Mouse (Mus musculus) midbrain, embryonic 13.5 days (tissue): ENCODE measurements at regions not wholly inside any gene's neighbourhood (a gene's known extent, or its start where the extent isn't known, plus 50 kb on each side); places are given as distances from the start of the nearest gene placed in this dataset.

ENCODE experiments used
- ATAC-seq: fragments of 200-750 bp; cut with Nextera tagmentation; 2 replicates; pipeline ENCODE4 v1.8.0; 2017; ENCODE audit warnings: mild to moderate bottlenecking, moderate TSS enrichment, moderate library complexity
- H3K27ac ChIP-seq: fragments of 300-500 bp; sonication (generic); 2 replicates; pipeline ENCODE4 v1.5.1; 2015; ENCODE audit warnings: inconsistent platforms, mild to moderate bottlenecking, moderate library complexity
- H3K27me3 ChIP-seq: fragments of 300-500 bp; sonication (generic); 2 replicates; pipeline ENCODE4 v1.6.1; 2015; ENCODE audit warnings: mild to moderate bottlenecking, inconsistent platforms
- H3K36me3 ChIP-seq: fragments of 300-500 bp; sonication (generic); 2 replicates; pipeline ENCODE4 v1.6.1; 2015; ENCODE audit warnings: mild to moderate bottlenecking, inconsistent platforms
- H3K4me1 ChIP-seq: fragments of 300-500 bp; sonication (generic); replicated peaks from 2 replicates; pipeline ENCODE4 v1.6.1; 2015; ENCODE audit warnings: inconsistent platforms
- H3K4me2 ChIP-seq: fragments of 300-500 bp; sonication (generic); replicated peaks from 2 replicates; pipeline ENCODE4 v1.6.1; 2015; ENCODE audit warnings: moderate library complexity, mild to moderate bottlenecking, inconsistent platforms
- H3K4me3 ChIP-seq: fragments of 300-500 bp; sonication (generic); replicated peaks from 2 replicates; pipeline ENCODE4 v1.5.1; 2015; ENCODE audit warnings: mild to moderate bottlenecking, inconsistent platforms
- H3K9ac ChIP-seq: fragments of 300-500 bp; sonication (generic); replicated peaks from 2 replicates; pipeline ENCODE4 v1.6.1; 2015; ENCODE audit warnings: mild to moderate bottlenecking, inconsistent platforms
- H3K9me3 ChIP-seq: fragments of 300-500 bp; sonication (generic); 2 replicates; pipeline ENCODE4 v1.6.1; 2016; ENCODE audit warnings: mild to moderate bottlenecking, inconsistent platforms
- WGBS: fragments of 180-500 bp; shearing (Covaris S2); methylation state at CpG from one replicate; pipeline ENCODE4 v1.1.7; 2015; 5-methylcytosine and 5-hydroxymethylcytosine counted together

DNA sequence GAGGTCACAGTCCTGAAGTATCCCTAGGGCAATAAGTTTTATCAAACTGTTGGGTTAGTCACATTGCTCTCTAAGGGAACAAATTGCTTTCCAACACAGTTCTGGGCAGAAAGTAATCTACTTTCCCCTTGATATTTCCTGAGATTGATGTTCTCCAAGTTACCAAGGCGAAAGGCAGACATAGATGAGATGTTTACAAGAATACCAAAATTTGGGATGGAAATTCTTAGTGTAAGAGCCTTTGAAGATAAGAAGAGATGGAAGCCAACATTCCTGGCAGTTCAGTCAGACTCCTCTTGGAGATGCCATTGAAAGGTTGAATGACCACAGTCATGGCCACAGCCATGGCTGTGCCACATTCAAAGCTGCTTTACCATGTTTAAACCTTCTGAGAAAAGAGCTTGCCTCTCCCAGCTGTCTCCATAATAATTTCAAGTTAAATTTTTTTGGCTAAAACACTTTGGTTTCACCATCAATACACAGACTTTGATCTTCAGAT, 199.4 kb downstream of the 1700129C05Rik start:
- 91% methylated on average over 1 of the region's 1 CpGs for WGBS
- no peak overlapping the region for H3K4me3 ChIP-seq
- no peak overlapping the region for H3K9ac ChIP-seq
- no peak overlapping the region for H3K27ac ChIP-seq
- no peak overlapping the region for H3K4me2 ChIP-seq
- H3K9me3 ChIP-seq: no peaks in the 10 kb centered on the region
- no peaks in the 10 kb centered on the region for H3K36me3 ChIP-seq
- H3K27me3 ChIP-seq: no peaks in the 10 kb centered on the region
- H3K4me1 ChIP-seq: peaks cover 9% of the 10 kb centered on the region
- no peak for ATAC-seq

DNA sequence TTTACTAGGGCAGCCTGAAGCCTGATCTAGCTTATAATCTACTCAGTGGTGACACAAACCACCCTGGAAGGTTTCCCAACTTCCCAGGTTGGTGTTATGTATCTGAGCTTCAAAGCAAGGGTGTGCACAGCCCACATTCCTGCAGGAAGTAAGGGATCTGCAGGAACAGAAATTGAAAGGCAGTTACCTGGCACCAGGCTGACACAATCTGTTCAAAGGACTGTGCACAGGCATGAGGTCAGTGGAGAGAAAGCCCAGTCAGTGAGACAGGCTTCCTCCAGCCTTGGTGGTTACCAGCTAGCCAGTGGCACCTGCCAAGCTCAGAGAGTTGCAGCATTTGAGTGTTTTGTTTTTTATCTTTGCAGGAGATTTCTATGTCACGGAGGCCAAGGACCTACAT, 203.6 kb downstream of the 1700129C05Rik start:
- Histone ChIP-seq H3K9ac (no peak overlapping the region), H3K4me2 (no peak overlapping the region), H3K4me3 (no peak overlapping the region), H3K4me1 (peaks cover 20% of the 10 kb centered on the region), H3K27ac (no peak overlapping the region), H3K9me3 (no peaks in the 10 kb centered on the region), H3K27me3 (no peaks in the 10 kb centered on the region), H3K36me3 (no peaks in the 10 kb centered on the region)
- 91% methylated on average over 1 of the region's 1 CpGs for WGBS
- no peak for ATAC-seq

DNA sequence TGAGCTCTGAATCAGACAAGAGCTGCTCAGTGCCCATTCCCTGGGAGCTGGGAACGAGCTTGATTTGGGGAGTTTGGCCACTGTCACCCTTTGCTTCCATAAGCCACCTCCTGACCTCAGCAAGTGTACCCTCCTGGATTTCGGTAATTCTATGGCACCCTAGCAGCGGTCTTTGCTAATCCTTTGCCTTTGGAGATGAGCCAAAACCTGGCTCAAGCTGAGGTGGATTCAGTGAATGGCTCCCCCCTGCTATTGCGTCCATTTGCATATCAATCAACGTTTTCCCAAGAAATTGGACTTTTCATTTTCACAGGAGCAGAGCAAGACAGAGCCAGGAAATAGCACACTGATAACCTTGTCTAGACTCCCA, 204.1 kb downstream of the 1700129C05Rik start:
- Histone ChIP-seq H3K27ac (no peak overlapping the region), H3K9me3 (no peaks in the 10 kb centered on the region), H3K36me3 (no peaks in the 10 kb centered on the region), H3K4me3 (no peak overlapping the region), H3K9ac (no peak overlapping the region), H3K4me1 (peaks cover 20% of the 10 kb centered on the region), H3K27me3 (no peaks in the 10 kb centered on the region), H3K4me2 (no peak overlapping the region)
- 25% methylated on average over 5 of the region's 5 CpGs for WGBS
- ATAC-seq: peak; percentile 20; the same call in 1 of the 2 replicates

DNA sequence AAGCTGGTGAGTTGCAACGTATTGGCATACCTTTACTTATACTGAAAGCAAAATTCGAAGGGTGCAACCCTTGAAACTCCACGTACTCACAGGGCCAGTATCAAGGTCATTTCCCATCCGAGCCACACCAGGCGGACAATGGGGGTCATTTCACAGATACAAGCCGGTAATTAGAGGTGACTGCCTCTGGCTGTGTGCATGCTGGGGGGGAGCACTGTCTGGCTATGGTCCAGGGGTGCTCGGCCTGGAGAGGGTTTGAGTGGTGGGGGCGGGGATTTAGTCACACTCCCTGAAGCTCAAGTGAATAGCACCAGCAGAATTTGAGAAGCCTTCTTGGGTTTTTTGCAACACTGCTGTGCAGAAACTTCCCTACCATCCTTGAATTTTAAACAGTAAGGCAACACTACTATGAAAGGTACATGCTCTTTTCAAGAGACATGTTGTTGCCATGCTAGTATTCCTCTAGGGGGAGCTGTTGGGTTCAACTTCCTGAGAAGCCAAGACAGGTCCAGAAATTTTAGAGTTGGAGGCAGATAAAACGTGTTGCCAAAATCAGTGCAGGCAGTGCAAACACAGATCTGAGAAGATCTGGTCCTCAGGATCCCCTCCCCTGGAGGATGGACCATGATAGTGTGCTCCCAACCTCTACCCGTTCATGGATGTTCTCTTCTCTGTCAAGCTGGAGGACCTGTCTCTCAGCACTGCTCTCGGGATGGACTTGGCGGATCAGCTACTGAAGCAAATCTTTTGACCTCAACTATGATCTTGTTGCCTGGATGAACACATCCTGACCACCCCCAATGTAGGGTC, 204.7 kb downstream of the 1700129C05Rik start:
- WGBS: 46% methylated on average over 12 of the region's 12 CpGs
- no peaks in the 10 kb centered on the region for H3K9me3 ChIP-seq
- H3K4me2 ChIP-seq: no peak overlapping the region
- no peak overlapping the region for H3K4me3 ChIP-seq
- no peaks in the 10 kb centered on the region for H3K36me3 ChIP-seq
- H3K27me3 ChIP-seq: no peaks in the 10 kb centered on the region
- H3K27ac ChIP-seq: no peak overlapping the region
- peak; percentile 62; the same call in 1 of the 2 replicates for ATAC-seq
- H3K4me1 ChIP-seq: peaks cover 20% of the 10 kb centered on the region
- H3K9ac ChIP-seq: no peak overlapping the region

DNA sequence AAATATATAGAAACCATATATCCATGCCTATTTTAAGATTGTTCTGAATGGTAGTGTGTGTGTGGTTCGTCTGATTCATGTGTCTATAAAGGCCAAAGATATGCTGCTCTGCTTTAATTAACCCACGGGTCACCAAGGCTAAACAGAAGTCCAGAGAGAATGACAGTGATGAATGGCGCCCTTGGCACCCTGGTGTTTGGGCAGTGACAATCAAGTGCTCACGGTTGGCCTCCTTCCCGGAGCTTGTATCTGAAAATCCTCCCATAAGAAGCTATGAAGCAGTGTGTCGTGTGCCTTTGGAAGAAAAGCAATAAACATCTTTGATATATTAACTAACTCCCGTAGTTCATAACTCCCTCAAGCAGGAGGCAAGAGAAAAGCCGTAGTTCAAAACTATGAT, 205.4 kb downstream of the 1700129C05Rik start:
- no peaks in the 10 kb centered on the region for H3K36me3 ChIP-seq
- WGBS: 28% methylated on average over 8 of the region's 8 CpGs

DNA sequence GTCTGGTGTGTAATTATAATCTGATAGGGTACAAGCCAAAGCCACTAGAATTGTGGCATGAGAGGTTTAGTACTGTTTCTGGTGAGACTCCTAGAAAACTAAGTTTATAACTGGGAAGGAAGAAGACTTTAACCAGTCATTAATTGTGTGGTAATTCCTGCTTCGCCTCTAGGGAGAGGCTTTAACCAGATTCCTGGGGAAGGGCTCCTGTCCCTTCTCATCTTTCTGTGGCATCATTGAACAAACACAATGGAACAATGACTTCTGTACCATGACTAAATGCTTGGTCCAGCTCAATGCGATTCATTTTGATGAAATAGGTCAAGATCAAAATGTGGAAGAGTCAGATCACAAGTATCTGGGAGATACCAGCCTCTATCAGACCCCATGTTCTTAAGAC, 206.6 kb downstream of the 1700129C05Rik start:
- no peak for ATAC-seq
- no peak overlapping the region for H3K4me3 ChIP-seq
- H3K9ac ChIP-seq: no peak overlapping the region
- H3K4me1 ChIP-seq: peaks cover 20% of the 10 kb centered on the region
- no peak overlapping the region for H3K4me2 ChIP-seq
- no peaks in the 10 kb centered on the region for H3K9me3 ChIP-seq
- H3K36me3 ChIP-seq: no peaks in the 10 kb centered on the region
- WGBS: 35% methylated on average over 2 of the region's 2 CpGs
- no peaks in the 10 kb centered on the region for H3K27me3 ChIP-seq
- no peak overlapping the region for H3K27ac ChIP-seq

More for the DNA sequence above, 205.4 kb downstream of the 1700129C05Rik start:
- Histone ChIP-seq H3K4me1 (peaks cover 20% of the 10 kb centered on the region), H3K9me3 (no peaks in the 10 kb centered on the region), H3K4me3 (no peak overlapping the region), H3K27ac (no peak overlapping the region), H3K27me3 (no peaks in the 10 kb centered on the region), H3K9ac (no peak overlapping the region), H3K4me2 (no peak overlapping the region)
- no peak for ATAC-seq

DNA sequence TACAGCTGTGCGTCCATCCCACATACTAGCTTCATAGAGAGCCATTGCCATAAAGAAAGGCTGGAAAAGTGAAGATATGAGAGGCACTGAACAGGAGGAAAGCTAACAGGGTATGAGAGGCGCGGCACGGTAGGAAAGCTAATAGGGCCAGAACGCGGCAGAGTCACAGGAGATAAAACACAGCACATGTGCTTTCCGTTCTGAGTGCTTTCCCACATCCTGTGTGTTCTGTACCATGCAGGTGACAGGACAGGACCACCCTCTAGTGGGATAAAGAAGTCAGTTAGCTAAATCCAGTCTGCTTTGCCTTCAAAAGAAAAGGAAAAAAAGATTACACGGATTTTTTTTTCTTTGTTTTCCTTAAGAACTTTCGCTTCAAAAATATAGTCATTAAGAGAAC, 224.8 kb downstream of the 1700129C05Rik start:
- H3K27ac ChIP-seq: no peak overlapping the region
- 78% methylated on average over 9 of the region's 9 CpGs for WGBS
- ATAC-seq: no peak
- no peak overlapping the region for H3K4me3 ChIP-seq
- H3K9me3 ChIP-seq: no peaks in the 10 kb centered on the region
- no peaks in the 10 kb centered on the region for H3K4me1 ChIP-seq
- no peak overlapping the region for H3K9ac ChIP-seq
- H3K36me3 ChIP-seq: no peaks in the 10 kb centered on the region
- H3K4me2 ChIP-seq: no peak overlapping the region
- no peaks in the 10 kb centered on the region for H3K27me3 ChIP-seq

DNA sequence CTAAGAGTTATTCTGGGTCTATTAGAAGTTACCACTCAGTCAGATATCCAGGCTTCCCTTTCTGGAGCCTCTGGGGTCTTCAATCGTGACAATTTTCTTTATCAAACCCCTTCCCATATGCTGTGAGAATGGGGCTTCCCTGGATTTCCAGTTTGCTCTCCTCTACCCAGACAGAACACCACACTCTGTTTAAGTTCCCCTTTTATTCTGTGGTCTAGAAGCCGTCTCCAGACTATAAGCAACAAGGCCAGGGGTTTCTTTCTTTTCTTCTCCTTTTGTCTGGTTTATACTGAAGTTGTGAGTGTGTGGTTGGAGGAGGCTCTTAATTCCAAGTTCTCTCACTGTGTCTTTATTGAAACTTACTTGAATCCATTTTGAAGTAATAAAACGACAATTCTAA, 225.5 kb downstream of the 1700129C05Rik start:
- H3K27me3 ChIP-seq: no peaks in the 10 kb centered on the region
- 75% methylated on average over 3 of the region's 3 CpGs for WGBS
- H3K36me3 ChIP-seq: no peaks in the 10 kb centered on the region
- H3K27ac ChIP-seq: no peak overlapping the region
- H3K9me3 ChIP-seq: no peaks in the 10 kb centered on the region
- H3K4me2 ChIP-seq: no peak overlapping the region
- ATAC-seq: no peak
- H3K9ac ChIP-seq: no peak overlapping the region
- H3K4me3 ChIP-seq: no peak overlapping the region
- no peaks in the 10 kb centered on the region for H3K4me1 ChIP-seq

DNA sequence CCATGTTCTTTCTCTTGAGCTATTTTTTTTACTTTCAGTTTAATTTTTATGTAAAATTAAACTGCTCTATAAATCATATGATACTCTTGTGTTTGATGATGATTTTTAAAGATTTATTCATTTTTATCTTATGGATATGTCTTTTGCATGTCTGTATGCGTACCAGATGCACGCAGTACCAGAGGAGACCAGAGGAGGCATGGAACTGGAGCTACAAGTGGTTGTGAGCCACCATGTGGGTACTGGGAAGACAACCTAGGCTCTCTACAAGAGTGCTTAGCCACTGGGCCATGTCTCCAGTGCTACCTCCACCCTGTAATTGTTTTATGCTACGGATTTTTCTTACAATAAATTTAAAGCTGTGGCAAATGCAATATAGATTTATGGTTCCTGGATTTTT, 227.8 kb downstream of the 1700129C05Rik start:
- Histone ChIP-seq H3K36me3 (no peaks in the 10 kb centered on the region), H3K9ac (no peak overlapping the region), H3K4me1 (no peaks in the 10 kb centered on the region), H3K9me3 (no peaks in the 10 kb centered on the region), H3K27me3 (no peaks in the 10 kb centered on the region), H3K4me3 (no peak overlapping the region), H3K27ac (no peak overlapping the region), H3K4me2 (no peak overlapping the region)
- 95% methylated on average over 3 of the region's 3 CpGs for WGBS
- ATAC-seq: no peak

DNA sequence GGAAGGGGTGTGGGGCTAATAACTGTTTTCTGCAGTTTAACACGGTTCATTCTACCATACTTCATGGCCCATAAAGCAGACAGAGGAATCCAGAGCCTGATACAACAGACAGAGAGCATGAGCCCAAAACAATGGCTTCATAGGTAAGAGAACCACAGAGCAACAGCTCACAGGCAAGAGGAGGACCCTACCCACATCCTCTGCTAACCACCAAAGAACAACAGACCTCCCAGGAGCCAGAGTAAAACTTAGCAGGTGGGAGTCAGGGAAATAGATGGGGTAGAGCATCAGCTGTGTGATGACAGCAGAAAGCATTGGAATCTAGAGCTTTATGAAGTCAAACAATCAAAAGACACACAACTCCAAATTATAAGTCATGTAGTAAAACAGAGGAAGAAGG, 231.8 kb downstream of the 1700129C05Rik start:
- H3K27me3 ChIP-seq: no peaks in the 10 kb centered on the region
- H3K4me3 ChIP-seq: no peak overlapping the region
- no peak overlapping the region for H3K9ac ChIP-seq
- H3K4me1 ChIP-seq: no peaks in the 10 kb centered on the region
- no peak overlapping the region for H3K27ac ChIP-seq
- H3K36me3 ChIP-seq: no peaks in the 10 kb centered on the region
- WGBS: 91% methylated on average over 1 of the region's 1 CpGs
- H3K9me3 ChIP-seq: no peaks in the 10 kb centered on the region
- ATAC-seq: no peak
- H3K4me2 ChIP-seq: no peak overlapping the region

DNA sequence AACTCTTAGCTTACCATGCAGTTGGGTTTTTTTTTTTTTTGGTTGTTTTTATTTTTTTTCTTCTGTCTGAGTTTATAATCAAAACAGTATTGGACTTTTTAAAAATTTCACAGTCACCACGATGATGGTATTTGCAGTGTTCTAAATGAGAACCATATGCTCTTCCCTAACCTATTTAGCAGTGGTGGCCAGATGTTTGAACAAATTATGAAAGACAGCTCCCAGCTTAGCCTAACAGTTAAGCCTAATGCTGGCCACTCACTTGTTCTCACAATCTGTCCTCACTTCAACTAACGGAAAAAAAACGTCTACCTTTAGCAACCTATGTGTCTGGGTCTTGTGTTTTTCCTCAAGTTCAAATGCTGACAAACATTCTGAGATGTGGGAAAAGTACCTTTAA, 234.8 kb downstream of the 1700129C05Rik start:
- 77% methylated on average over 3 of the region's 3 CpGs for WGBS
- H3K4me2 ChIP-seq: no peak overlapping the region
- H3K9ac ChIP-seq: no peak overlapping the region
- H3K4me3 ChIP-seq: no peak overlapping the region
- no peak for ATAC-seq
- H3K27me3 ChIP-seq: no peaks in the 10 kb centered on the region
- H3K9me3 ChIP-seq: no peaks in the 10 kb centered on the region
- no peaks in the 10 kb centered on the region for H3K4me1 ChIP-seq
- no peak overlapping the region for H3K27ac ChIP-seq
- no peaks in the 10 kb centered on the region for H3K36me3 ChIP-seq

DNA sequence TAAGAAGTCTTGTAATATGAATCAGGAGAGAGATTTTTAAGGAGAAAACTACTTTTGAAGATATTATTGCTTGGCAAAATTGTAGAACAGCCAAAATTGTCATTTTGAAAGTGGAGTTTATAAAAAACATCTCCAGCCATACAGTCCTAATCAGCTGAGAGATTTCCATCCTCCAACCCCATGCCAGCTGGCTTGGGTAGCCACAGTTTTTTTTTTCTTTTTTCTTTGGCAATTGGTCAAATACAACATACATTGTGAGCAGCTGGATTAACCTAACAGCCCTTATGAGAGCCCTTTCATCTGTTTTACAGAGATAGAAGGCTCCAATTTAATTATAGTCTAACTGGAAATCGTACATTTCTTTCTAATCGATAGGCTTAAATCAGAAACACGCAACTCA, 235.3 kb downstream of the 1700129C05Rik start:
- H3K9ac ChIP-seq: no peak overlapping the region
- H3K36me3 ChIP-seq: no peaks in the 10 kb centered on the region
- 87% methylated on average over 3 of the region's 3 CpGs for WGBS
- ATAC-seq: no peak
- no peak overlapping the region for H3K4me3 ChIP-seq
- no peaks in the 10 kb centered on the region for H3K4me1 ChIP-seq
- no peak overlapping the region for H3K4me2 ChIP-seq
- H3K9me3 ChIP-seq: no peaks in the 10 kb centered on the region
- no peak overlapping the region for H3K27ac ChIP-seq
- H3K27me3 ChIP-seq: no peaks in the 10 kb centered on the region

DNA sequence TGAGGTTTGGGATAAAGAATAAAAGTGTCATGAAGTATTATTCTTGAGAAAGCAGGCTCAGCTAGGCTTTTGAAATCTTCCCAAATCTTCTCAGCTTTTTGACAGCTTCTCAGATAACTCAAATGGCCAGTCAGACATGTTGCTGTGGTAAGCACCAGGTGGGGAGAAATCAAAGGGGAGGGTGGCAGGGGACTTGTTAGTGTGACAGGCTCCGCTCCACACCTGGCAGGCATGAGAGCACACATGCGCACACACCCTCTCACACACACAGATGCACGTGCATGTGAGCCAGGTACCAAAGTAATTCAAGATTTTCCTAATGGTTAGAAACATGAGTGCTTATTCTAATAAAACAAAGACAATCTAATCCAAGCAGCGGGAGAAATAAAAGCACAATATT, 236.1 kb downstream of the 1700129C05Rik start:
- H3K27me3 ChIP-seq: no peaks in the 10 kb centered on the region
- WGBS: 86% methylated on average over 4 of the region's 4 CpGs
- ATAC-seq: no peak

More for the DNA sequence above, 236.1 kb downstream of the 1700129C05Rik start:
- no peak overlapping the region for H3K4me2 ChIP-seq
- H3K4me1 ChIP-seq: no peaks in the 10 kb centered on the region
- H3K36me3 ChIP-seq: no peaks in the 10 kb centered on the region
- H3K27ac ChIP-seq: no peak overlapping the region
- no peaks in the 10 kb centered on the region for H3K9me3 ChIP-seq
- H3K9ac ChIP-seq: no peak overlapping the region
- no peak overlapping the region for H3K4me3 ChIP-seq
